Mouse (Mus musculus): Measurements from ENCODE around the gene Sco2. TPM values are rescaled to one million over a fixed set of nuclear protein-coding genes. Genes with fewer than 3 reads are reported as not detected.

Gene Sco2
- polyA plus RNA-seq, 1 experiment from 2014 or later: 4.9 TPM

DNA sequence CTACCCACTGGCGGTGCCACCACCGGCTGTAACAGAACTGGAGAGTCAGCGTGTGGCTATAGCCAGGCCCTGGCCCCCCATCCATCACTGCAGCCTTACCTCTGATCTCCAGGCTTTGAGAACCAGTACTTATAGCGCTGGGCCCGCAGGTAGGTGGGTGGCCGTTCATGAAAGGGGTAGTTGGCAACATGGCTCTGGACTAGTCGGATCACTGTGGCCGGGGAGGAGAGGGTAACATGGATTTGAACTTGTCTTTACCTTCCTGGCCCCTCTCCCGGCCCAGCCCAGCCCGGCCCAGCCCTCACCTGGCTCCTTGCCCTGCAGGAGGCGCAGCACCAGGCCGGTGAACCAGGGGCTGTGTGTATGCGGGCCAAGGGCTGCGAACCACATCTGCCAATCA, 21.6 kb downstream of the Sco2 start:
- Histone ChIP-seq H3K27ac (replicated peaks; ENCODE audit: low read depth, low read length) (no peak overlapping the region), H3K4me2 (ENCODE audit: low read depth, severe bottlenecking) (no peak overlapping the region), H3K9ac (ENCODE audit: low read length) (no peak overlapping the region), H3K4me1 (ENCODE audit: control insufficient read depth, insufficient read depth, low read length) (peaks cover 8% of the 10 kb centered on the region; the same call in 1 of the 2 replicates), H3K4me3 (ENCODE audit: low read depth, low read length) (no peak overlapping the region), H3K36me3 (ENCODE audit: control insufficient read depth, insufficient read depth, low read length) (peaks cover 15% of the 10 kb centered on the region), H3K9me3 (ENCODE audit: control insufficient read depth, low read length) (no peaks in the 10 kb centered on the region), H3K27me3 (ENCODE audit: control insufficient read depth, insufficient read depth, low read length) (no peaks in the 10 kb centered on the region)
- DNase-seq (ENCODE audit: low spot score) (no peak), ATAC-seq (ENCODE audit: insufficient number of reproducible peaks, low FRiP score, low TSS enrichment, low read depth) (no peak)
- 89% methylated on average over 14 of the region's 14 CpGs for WGBS

DNA sequence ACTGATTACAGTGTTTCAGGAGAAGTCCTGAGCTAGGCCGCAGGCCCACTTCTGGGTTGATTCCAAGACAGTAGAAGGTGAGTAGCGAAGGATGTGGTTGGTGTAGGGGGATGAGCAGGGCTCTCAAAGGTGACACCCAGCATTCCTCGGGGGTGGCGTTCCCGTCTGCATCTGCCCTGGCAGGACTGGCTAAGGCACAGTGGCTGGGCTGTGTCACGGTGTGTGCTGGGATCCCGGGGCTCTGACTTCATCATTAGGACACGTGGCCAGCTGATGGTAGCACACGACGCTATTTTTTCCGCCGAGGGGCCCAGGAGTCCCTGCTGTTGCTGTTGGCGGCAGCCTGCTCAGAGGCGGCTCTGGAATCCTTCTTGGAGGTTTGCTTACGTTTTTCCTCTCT, 22.3 kb downstream of the Sco2 start:
- DNase-seq (ENCODE audit: low spot score) (no peak), ATAC-seq (ENCODE audit: insufficient number of reproducible peaks, low FRiP score, low TSS enrichment, low read depth) (no peak)
- Histone ChIP-seq H3K9me3 (ENCODE audit: control insufficient read depth, low read length) (no peaks in the 10 kb centered on the region), H3K9ac (ENCODE audit: low read length) (no peak overlapping the region), H3K4me2 (ENCODE audit: low read depth, severe bottlenecking) (no peak overlapping the region), H3K36me3 (ENCODE audit: control insufficient read depth, insufficient read depth, low read length) (peaks cover 15% of the 10 kb centered on the region), H3K4me1 (ENCODE audit: control insufficient read depth, insufficient read depth, low read length) (peaks cover 8% of the 10 kb centered on the region; the same call in 1 of the 2 replicates), H3K4me3 (ENCODE audit: low read depth, low read length) (no peak overlapping the region), H3K27me3 (ENCODE audit: control insufficient read depth, insufficient read depth, low read length) (no peaks in the 10 kb centered on the region), H3K27ac (replicated peaks; ENCODE audit: low read depth, low read length) (no peak overlapping the region)
- 89% methylated on average over 15 of the region's 15 CpGs for WGBS

DNA sequence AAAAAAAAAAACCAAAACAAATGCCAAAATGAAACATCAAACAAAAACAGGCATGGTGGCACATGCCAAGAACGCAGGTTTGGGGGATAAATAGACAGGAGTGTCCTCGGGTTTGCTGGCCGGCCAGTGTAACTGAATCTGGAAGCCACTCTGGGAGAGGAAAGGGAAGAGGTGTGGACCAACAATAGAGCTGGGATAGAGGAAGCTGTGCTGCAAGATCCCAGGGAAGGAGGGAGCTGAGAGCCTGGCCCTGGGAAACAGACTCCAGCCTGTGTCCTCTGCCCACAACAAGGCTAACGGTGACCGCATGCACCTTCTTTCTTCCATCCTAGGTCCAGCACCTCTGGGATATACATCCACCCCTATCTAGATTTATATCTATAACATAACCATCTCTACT, 23.2 kb downstream of the Sco2 start:
- 79% methylated on average over 5 of the region's 5 CpGs for WGBS
- Histone ChIP-seq H3K36me3 (ENCODE audit: control insufficient read depth, insufficient read depth, low read length) (peaks cover 15% of the 10 kb centered on the region), H3K4me3 (ENCODE audit: low read depth, low read length) (no peak overlapping the region), H3K27me3 (ENCODE audit: control insufficient read depth, insufficient read depth, low read length) (no peaks in the 10 kb centered on the region), H3K9me3 (ENCODE audit: control insufficient read depth, low read length) (no peaks in the 10 kb centered on the region), H3K9ac (ENCODE audit: low read length) (no peak overlapping the region), H3K4me1 (ENCODE audit: control insufficient read depth, insufficient read depth, low read length) (peaks cover 8% of the 10 kb centered on the region; the same call in 1 of the 2 replicates), H3K27ac (replicated peaks; ENCODE audit: low read depth, low read length) (no peak overlapping the region), H3K4me2 (ENCODE audit: low read depth, severe bottlenecking) (no peak overlapping the region)
- ATAC-seq (ENCODE audit: insufficient number of reproducible peaks, low FRiP score, low TSS enrichment, low read depth) (no peak), DNase-seq (ENCODE audit: low spot score) (no peak)

DNA sequence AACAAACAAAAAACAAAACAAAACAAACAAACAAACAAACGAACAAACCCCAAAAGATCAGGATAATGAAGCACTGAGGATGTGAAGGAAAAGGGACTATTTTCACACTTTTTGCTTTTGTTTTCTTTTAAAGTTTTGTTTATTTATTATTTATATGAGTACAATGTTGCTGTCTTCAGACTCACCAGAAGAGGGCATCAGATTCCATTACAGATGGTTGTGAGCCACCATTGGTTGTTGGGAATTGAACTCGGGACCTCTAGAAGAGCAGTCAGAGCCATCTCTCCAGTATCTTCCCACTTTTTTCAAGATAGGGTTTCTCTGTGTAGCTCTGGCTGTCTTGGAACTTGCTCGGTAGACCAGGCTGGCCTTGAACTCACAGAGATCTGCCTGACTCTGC, 30.3 kb downstream of the Sco2 start:
- H3K27ac ChIP-seq (replicated peaks; ENCODE audit: low read depth, low read length): no peak overlapping the region
- ATAC-seq (ENCODE audit: insufficient number of reproducible peaks, low FRiP score, low TSS enrichment, low read depth): no peak
- no peak overlapping the region for H3K4me3 ChIP-seq (ENCODE audit: low read depth, low read length)
- no peak for DNase-seq (ENCODE audit: low spot score)
- no peaks in the 10 kb centered on the region for H3K4me1 ChIP-seq (ENCODE audit: control insufficient read depth, insufficient read depth, low read length)
- H3K9me3 ChIP-seq (ENCODE audit: control insufficient read depth, low read length): no peaks in the 10 kb centered on the region
- WGBS: 82% methylated on average over 3 of the region's 3 CpGs
- no peak overlapping the region for H3K9ac ChIP-seq (ENCODE audit: low read length)
- H3K27me3 ChIP-seq (ENCODE audit: control insufficient read depth, insufficient read depth, low read length): no peaks in the 10 kb centered on the region
- H3K36me3 ChIP-seq (ENCODE audit: control insufficient read depth, insufficient read depth, low read length): no peaks in the 10 kb centered on the region
- no peak overlapping the region for H3K4me2 ChIP-seq (ENCODE audit: low read depth, severe bottlenecking)

DNA sequence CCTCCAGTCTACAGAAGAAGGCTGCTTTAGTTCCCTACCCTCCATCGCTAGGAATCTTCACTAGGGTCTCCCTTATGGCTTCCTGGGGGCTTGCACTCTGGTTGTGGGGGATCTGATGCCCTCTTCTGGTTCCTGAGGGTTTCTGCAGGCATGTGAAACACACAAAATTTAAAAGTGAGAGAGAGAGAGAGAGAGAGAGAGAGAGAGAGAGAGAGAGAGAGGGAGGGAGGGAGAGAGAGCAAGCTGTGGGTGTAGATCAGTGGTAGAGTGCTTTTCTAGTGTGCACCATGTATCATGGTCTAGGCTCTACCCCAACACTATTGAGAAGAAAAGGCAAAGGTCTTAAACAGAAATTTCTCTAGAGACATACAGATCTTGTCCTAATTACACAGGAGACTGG, 32.0 kb downstream of the Sco2 start:
- no peaks in the 10 kb centered on the region for H3K9me3 ChIP-seq (ENCODE audit: control insufficient read depth, low read length)
- no peak overlapping the region for H3K4me3 ChIP-seq (ENCODE audit: low read depth, low read length)
- 48% methylated on average over 1 of the region's 1 CpGs for WGBS
- no peak overlapping the region for H3K27ac ChIP-seq (replicated peaks; ENCODE audit: low read depth, low read length)
- ATAC-seq (ENCODE audit: insufficient number of reproducible peaks, low FRiP score, low TSS enrichment, low read depth): no peak
- no peaks in the 10 kb centered on the region for H3K27me3 ChIP-seq (ENCODE audit: control insufficient read depth, insufficient read depth, low read length)
- no peak overlapping the region for H3K4me2 ChIP-seq (ENCODE audit: low read depth, severe bottlenecking)
- no peaks in the 10 kb centered on the region for H3K36me3 ChIP-seq (ENCODE audit: control insufficient read depth, insufficient read depth, low read length)
- H3K9ac ChIP-seq (ENCODE audit: low read length): no peak overlapping the region
- DNase-seq (ENCODE audit: low spot score): no peak
- no peaks in the 10 kb centered on the region for H3K4me1 ChIP-seq (ENCODE audit: control insufficient read depth, insufficient read depth, low read length)

DNA sequence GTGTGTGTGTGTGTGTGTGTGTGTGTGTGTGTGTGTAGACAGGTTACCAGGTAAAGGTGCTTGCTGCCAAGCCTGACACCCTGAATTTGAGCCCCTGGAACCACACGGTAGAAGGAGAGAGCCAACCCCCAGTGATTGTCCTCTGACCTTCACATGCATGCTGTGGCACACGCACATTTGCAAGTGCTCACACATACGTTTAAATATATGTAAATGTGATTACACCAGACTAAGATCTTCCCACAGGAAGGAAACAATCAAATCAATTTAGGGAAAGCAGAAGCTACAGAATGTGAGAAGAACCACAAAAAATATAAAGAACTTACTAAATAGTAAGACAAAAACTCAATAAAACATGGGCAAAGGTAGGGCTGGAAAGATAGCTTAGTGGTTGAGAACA, 33.5 kb downstream of the Sco2 start:
- Histone ChIP-seq H3K4me3 (ENCODE audit: low read depth, low read length) (no peak overlapping the region), H3K36me3 (ENCODE audit: control insufficient read depth, insufficient read depth, low read length) (no peaks in the 10 kb centered on the region), H3K9me3 (ENCODE audit: control insufficient read depth, low read length) (no peaks in the 10 kb centered on the region), H3K9ac (ENCODE audit: low read length) (no peak overlapping the region), H3K27ac (replicated peaks; ENCODE audit: low read depth, low read length) (no peak overlapping the region), H3K4me2 (ENCODE audit: low read depth, severe bottlenecking) (no peak overlapping the region), H3K4me1 (ENCODE audit: control insufficient read depth, insufficient read depth, low read length) (no peaks in the 10 kb centered on the region), H3K27me3 (ENCODE audit: control insufficient read depth, insufficient read depth, low read length) (no peaks in the 10 kb centered on the region)
- 81% methylated on average over 3 of the region's 3 CpGs for WGBS
- no peak for ATAC-seq (ENCODE audit: insufficient number of reproducible peaks, low FRiP score, low TSS enrichment, low read depth)
- no peak for DNase-seq (ENCODE audit: low spot score)

DNA sequence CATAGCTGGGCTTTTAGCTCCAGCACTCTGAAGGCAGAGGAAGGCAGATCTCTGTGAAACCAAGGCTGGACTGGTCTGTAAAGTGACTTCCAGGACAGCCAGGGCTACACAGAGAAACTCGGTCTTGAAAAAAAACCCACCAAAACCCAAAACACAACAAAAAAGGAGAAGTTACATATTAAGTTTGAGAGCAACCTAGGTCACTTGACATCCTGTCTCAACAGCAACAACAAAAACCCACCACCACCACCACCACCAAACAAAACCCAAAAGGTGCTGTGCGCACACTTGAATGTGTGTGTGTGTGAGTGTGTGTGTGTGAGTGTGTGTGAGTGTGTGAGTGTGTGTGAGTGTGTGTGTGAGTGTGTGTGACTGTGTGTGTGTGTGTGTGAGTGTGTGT, 34.0 kb downstream of the Sco2 start:
- no peak overlapping the region for H3K4me2 ChIP-seq (ENCODE audit: low read depth, severe bottlenecking)

DNA sequence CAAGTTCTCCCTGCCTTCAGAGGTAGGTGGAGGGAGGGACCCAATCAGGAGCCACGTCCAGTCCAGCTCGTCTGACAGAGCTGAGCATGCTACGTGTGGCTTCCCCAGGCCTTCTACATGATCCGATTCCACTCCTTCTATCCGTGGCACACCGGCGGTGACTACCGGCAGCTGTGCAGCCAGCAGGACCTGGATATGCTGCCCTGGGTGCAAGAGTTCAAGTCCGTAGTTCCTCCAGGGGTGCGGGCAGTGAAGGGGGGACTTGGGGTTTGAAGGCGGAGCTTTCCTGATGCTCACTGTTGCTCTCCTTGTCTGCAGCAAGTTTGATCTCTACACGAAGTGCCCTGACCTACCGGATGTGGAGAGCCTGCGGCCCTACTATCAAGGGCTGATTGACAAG, 37.2 kb downstream of the Sco2 start:
- no peak overlapping the region for H3K27ac ChIP-seq (replicated peaks; ENCODE audit: low read depth, low read length)
- H3K36me3 ChIP-seq (ENCODE audit: control insufficient read depth, insufficient read depth, low read length): no peaks in the 10 kb centered on the region
- ATAC-seq (ENCODE audit: insufficient number of reproducible peaks, low FRiP score, low TSS enrichment, low read depth) (no peak), DNase-seq (ENCODE audit: low spot score) (no peak)
- no peak overlapping the region for H3K9ac ChIP-seq (ENCODE audit: low read length)
- H3K4me2 ChIP-seq (ENCODE audit: low read depth, severe bottlenecking): no peak overlapping the region
- no peaks in the 10 kb centered on the region for H3K9me3 ChIP-seq (ENCODE audit: control insufficient read depth, low read length)
- H3K4me3 ChIP-seq (ENCODE audit: low read depth, low read length): no peak overlapping the region
- no peaks in the 10 kb centered on the region for H3K4me1 ChIP-seq (ENCODE audit: control insufficient read depth, insufficient read depth, low read length)
- 84% methylated on average over 14 of the region's 14 CpGs for WGBS
- H3K27me3 ChIP-seq (ENCODE audit: control insufficient read depth, insufficient read depth, low read length): no peaks in the 10 kb centered on the region

More for the DNA sequence above, 34.0 kb downstream of the Sco2 start:
- Histone ChIP-seq H3K9me3 (ENCODE audit: control insufficient read depth, low read length) (no peaks in the 10 kb centered on the region), H3K27ac (replicated peaks; ENCODE audit: low read depth, low read length) (no peak overlapping the region), H3K4me3 (ENCODE audit: low read depth, low read length) (no peak overlapping the region), H3K27me3 (ENCODE audit: control insufficient read depth, insufficient read depth, low read length) (no peaks in the 10 kb centered on the region), H3K9ac (ENCODE audit: low read length) (no peak overlapping the region), H3K4me1 (ENCODE audit: control insufficient read depth, insufficient read depth, low read length) (no peaks in the 10 kb centered on the region), H3K36me3 (ENCODE audit: control insufficient read depth, insufficient read depth, low read length) (no peaks in the 10 kb centered on the region)
- no peak for ATAC-seq (ENCODE audit: insufficient number of reproducible peaks, low FRiP score, low TSS enrichment, low read depth)
- DNase-seq (ENCODE audit: low spot score): no peak
- 87% methylated on average over 2 of the region's 2 CpGs for WGBS

DNA sequence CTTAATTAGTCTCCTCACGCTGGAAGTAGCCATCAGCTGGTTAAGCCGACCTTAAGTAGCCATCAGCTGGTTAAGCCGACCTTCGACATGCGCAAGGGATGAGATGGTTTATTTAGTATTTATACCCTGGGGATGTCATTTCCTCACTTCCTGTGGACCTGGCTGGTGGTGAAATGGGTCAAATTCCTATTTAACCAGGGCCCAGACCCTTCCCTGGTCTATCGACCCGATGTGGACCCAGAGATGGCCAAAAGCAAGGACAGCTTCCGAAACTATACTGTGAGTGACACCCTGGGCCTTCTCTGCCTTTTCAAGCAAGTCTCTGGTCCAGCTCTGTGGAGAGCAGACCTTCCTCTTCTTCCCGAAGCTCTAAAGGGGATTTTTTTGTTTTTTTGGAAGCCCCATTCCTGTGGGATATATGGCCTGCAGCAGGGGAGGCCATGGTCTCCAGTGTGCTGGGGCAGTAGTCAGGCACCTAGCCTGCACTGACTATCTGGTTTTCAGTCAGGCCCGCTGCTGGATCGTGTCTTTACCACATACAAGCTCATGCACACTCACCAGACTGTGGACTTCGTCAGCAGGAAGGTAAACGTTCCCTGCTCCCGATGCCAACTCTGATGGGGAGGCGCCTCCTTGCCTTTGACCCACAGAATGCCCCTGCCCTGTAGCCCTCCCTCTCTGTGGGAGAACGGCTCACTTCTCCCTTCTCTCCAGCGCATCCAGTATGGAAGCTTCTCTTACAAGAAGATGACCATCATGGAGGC, 38.7 kb downstream of the Sco2 start:
- 85% methylated on average over 17 of the region's 17 CpGs for WGBS
- H3K4me2 ChIP-seq (ENCODE audit: low read depth, severe bottlenecking): no peak overlapping the region
- H3K27ac ChIP-seq (replicated peaks; ENCODE audit: low read depth, low read length): no peak overlapping the region
- H3K4me3 ChIP-seq (ENCODE audit: low read depth, low read length): no peak overlapping the region
- DNase-seq (ENCODE audit: low spot score) (no peak), ATAC-seq (ENCODE audit: insufficient number of reproducible peaks, low FRiP score, low TSS enrichment, low read depth) (no peak)
- H3K36me3 ChIP-seq (ENCODE audit: control insufficient read depth, insufficient read depth, low read length): no peaks in the 10 kb centered on the region
- no peaks in the 10 kb centered on the region for H3K9me3 ChIP-seq (ENCODE audit: control insufficient read depth, low read length)
- no peaks in the 10 kb centered on the region for H3K27me3 ChIP-seq (ENCODE audit: control insufficient read depth, insufficient read depth, low read length)
- H3K9ac ChIP-seq (ENCODE audit: low read length): no peak overlapping the region
- H3K4me1 ChIP-seq (ENCODE audit: control insufficient read depth, insufficient read depth, low read length): no peaks in the 10 kb centered on the region
